Mouse (Mus musculus): ENCODE measurements around the gene Rnf227.

Gene Rnf227

GRCm38 (mm10) chr11:69331929-69332405, 8.3 kb upstream of the Rnf227 start:
- peak; percentile 84 for DNase-seq

DNA sequence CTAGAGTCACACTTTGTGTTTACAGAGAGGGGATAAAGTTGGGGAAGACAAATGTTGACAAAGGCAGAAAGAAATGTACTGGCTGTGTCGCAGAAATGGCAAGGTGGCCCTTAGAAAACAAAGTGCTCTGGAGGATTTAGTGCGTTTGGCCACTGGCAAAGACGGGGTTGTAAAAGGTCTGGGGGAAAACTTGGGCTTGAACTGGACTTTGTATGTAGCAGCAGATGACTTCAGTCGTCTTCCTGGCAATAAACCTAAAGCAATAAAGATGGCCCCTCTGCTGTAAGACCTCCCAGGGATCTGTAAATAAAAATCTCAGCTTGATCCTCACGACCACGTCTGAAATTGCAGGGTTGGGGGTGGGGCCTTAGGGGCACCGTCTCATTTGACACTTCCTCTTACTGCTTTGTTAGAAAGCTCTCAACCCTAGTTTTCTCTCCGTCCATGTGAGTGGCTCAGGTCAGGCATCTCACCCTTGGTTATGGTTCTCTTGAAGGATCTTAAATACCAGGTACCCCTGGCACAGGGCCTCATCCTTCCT, 7.5 kb upstream of the Rnf227 start:
- DNase-seq = no peak

GRCm38 (mm10) chr11:69333922-69334321, 6.3 kb upstream of the Rnf227 start:
- DNase-seq = no peak

DNA sequence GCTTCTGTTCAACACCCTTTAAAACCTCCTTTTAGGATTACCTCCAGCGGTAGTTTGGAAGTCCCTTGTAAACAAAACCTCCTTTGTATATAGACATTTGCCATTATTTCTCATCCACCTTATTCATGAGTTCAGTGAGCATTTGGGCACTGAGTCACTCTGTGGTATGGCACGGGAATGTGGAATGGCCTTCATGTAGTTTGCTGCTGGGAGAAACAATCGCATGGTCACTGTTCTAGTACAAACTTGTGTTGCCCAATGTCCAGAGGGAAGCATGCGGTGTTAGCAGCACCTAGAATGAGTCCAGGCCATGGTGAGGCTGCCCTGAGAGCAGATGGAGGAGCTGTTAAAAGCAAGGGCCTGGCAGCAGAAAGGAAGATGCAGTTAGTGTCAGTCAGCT, 5.5 kb upstream of the Rnf227 start:
- no peak for DNase-seq

DNA sequence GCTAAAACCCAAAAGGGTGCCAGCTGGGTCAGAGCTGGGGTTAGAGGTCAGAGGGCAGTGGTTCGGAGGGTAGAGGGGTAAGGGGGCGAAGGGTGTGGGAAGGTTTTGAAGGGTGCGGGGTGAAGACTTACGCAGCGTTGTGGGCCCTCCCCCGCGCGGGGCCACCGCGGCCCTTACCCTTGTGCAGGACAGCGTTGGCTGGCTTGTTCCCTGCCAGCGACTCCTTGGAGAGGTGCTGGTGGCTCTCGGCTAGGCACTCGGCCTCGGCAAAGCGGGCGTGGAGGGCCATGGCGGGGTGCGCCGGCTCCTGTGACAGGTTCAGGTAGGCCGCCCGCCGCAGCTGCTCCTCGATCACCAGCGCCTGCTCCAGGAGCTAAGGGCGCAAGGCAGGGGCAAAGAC, 6.2 kb downstream of the Rnf227 start:
- DNase-seq = no peak

GRCm38 (mm10) chr11:69356544-69356943, 16.3 kb downstream of the Rnf227 start:
- DNase-seq = no peak

DNA sequence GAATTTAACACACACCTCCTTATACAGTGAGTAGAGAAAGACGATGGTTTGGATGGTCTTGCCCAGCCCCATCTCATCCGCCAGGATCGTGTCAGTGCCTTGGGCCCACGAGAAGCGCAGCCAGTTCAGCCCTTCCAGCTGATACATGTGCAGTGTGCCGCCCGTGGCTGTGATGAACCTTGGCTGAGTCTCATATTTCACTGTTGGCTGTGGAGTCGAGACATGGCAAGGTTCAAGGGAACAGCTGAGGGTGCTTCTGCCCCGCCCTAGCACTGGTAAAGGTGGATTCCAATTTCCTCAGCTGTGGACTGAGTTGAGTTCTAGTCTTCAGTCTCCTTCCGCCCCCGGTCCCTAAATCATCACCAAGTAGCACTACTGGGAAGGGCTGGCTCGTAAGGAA, 17.4 kb downstream of the Rnf227 start:
- no peak for DNase-seq

- peak; percentile 28 for DNase-seq
Measured at GRCm38 (mm10) chr11:69362021-69362420, 21.8 kb downstream of the Rnf227 start.

DNA sequence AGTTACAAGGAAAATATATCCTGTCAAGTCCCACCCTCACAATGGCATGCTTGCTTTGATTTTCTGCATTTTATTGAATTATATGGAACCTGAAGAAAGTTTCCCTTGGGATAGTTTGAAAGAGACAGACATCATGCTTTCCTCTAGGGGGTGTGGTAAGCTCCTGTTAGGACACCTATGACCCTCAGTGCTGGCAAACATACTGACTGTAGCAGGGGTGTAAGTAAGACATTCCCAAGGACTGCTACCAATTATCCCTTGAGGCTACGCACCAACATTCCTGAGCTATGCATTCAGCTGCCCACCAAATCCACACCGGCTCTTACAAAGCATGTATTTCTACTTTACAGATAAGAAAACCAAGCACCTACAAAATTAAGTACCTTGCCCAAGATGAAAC, 22.2 kb downstream of the Rnf227 start:
- DNase-seq = no peak

DNA sequence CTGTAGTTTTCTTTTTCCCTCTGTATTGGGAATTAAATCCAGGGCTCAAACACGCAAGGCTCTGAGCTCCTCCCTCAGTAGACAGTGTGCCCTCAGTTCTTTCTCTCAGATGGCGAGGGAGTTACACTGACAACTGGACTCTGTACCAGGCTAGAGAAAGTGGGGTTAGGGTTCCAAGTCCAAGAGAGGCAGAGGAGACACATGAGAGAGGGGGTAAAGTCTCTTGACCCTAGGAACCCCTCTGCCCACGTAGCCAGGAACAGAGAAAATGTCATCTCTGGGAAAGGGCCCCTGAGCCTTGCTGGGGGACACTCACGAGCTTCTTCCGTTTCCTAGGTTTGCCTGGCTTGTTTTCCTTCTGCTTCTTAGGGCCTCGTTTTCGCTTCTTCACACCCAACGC, 24.1 kb downstream of the Rnf227 start:
- no peak for DNase-seq

- peak; percentile 22 for DNase-seq
Measured at GRCm38 (mm10) chr11:69364910-69365309, 24.6 kb downstream of the Rnf227 start.

DNA sequence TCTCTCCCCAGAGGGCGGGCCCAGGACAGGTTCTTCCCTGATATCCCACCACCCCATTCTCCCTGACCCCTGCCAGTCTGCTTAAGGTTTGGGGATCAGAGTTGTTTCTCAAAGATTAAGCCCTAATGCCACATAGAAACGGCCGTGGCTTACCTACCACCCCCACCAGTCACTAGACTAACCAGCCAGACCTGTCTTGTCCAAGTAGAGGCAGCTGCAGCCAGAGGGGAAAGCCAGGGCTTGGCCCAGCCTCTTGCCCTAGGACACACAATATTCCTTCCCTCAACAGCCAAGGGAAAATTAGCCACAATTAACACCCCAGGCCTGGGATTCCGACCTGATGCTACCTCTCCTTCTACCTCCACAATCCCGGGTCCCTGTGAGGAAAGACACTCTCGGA, 25.5 kb downstream of the Rnf227 start:
- no peak for DNase-seq

GRCm38 (mm10) chr11:69366157-69366854, 26.0 kb downstream of the Rnf227 start:
- DNase-seq = peak; percentile 89

DNA sequence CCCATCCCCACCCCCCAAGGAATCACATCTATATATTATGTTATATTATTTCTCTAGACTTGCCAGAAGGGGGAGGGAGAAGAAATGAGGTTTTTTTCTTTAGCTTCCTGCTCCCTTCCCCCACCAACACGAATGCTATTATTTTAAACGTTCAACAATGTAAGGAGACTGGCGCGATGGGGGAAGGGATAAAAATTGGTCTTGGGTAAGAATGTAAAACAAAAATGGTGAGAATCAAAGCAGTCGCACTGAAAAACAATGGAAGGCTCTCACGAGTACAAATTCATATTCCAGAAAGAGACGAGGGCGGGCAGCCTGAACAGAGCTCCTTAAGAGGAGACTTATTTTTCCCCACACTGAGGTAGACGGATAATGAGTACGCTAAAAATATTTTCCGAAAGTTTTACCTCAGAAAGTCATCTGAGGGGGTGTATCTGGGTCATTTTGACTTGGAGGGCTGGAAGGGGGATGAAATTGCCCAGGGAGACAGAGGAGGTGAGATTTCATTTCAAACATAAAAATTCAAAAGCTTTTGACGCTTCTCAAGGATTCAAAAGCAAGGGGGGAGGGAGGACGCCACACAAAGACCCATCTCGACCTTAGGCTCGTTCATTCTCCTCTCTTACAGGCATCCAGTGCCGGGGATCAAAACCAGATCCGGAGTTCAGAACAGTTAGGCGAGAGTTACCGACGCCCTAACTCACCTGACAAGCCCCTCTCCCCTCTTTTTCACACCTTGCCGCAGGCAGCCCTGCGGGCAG, 26.8 kb downstream of the Rnf227 start:
- DNase-seq = peak; percentile 56

DNA sequence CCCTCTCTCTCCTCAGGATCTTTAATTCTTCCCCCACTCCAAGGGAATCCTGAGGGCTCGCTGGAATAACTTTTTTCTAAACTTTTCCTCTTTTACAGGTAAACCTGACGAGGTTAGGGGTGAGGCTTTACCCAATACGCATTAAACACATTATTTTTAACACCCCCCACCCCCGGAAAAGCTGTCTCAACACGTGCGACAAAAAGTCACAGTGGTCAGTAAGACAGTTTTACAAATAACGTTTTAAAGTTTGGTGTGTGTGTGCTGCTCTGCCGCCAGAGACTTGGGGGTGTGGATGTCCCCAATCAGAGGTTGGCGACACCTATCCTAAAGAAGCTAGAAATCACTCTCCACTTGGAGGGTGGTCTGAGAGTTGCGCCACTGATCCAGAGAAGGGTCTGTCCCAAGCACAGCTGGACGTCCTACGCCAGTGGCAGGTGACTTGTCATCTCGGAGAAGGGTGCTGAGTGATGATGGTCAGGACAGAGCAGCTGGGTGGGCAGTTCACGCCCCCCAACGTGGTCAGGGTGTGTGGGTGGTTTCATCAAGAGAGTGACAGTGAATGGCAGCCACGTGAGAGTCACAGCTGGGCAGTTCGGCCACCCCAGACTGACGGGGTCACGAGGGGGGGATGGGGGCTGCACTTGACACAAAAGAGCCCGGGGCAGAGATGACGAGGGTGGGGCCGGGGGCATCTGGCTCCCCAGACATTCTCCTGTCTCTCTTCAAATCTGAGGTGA, 27.5 kb downstream of the Rnf227 start:
- DNase-seq = peak; percentile 20

DNA sequence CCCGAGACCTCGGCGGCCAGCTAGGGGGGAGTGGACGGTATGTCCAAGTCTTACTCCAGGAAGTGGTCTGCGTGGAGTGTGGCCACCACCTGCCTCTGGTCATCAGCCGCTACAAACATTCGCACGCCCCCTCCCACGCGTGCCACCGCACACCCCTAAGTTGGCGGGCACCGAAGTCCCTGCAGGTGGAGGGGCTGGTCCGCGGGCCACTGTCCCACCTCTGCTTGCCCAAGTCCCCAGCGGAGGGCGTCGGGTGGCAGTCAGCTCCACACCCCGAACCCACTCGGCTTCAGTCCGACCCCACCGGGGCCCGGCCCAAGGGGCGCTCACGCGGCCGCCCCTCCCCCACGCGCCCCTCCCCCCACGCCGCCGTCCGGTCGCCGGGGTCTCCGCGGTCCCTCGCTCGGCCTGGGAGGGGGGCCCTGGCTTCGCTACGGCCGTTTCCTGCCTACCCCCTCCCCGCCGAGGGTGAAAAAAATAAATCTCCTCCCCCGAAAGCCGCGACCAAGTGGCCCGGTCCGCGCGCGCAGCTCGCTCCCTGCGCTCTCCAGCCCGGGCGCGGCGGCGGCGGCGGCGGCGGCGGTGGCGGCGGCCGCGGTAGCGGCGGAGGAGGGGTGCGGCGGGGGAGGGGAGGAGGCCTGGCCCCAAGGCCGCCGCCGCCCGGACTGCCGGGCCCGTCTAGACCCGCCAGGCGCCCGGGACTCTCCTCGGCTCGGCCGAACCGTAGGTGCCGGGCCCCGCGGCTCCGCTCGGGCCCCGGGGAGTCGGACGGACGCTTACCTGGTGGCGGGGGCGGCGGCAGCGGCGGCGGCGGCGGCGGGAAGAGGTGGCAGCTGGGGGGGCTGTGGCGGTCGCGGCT, 28.3 kb downstream of the Rnf227 start:
- peak; percentile 59 for DNase-seq

- peak; percentile 44 for DNase-seq
Measured at GRCm38 (mm10) chr11:69369215-69369989, 29.1 kb downstream of the Rnf227 start, which contains the start of gene Chd3. Gene Chd3 (minus strand): TSS chr11:69369406.

DNA sequence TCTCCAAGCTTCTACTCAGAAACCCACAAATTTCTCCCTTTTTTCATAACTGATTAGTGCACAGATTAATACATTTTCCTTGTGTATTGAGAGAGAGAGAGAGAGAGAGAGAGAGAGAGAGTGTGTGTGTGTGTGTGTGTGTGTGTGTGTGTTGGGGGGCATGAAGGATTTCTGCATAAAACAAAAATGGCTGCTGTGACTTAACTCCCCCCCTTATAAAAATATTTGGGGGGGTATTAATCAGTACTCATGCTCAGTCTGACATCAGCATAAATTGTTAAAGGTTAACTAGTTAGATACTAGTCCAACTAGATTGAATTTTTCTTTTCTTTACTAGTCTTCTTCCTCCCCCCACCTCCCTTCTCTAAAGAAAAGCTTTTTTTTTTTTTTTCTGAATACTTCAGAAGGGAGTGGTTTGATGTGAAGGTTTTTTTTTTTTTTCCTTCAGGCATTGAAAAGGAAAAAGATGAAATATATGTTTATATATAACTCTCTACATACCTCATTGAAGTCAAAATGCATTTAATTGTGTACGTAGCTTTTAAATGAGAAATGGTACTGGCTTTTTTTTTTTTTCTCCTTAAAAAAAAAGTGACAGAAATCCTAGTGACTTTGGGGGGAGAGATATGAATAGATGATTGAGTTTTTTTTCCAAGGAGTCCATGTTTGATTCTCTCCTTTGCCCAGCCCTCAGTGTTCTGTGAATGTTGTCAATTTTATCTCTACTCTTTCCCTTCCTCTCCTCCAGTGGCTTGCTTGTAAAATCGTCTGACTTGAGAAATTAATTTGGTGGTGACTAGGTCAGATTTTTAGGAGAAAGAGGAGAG, 29.9 kb downstream of the Rnf227 start:
- DNase-seq = no peak

GRCm38 (mm10) chr11:69370817-69371215, 30.6 kb downstream of the Rnf227 start:
- no peak for DNase-seq

GRCm38 (mm10) chr11:69371601-69372000, 31.3 kb downstream of the Rnf227 start:
- no peak for DNase-seq
